Mouse (Mus musculus) spleen, adult 2 months (tissue): ENCODE data around the gene Serpinf1.
"Not testable (repeated sequence)": the region's sequence is repeated elsewhere in the genome, so short reads cannot be mapped to it uniquely, and the experiment has no call there.

Experiments
- CTCF ChIP-seq: fragments of 200-500 bp; IDR thresholded peaks from 2 replicates; pipeline ENCODE4 v1.5.1; 2011; ENCODE audit warnings: mild to moderate bottlenecking, inconsistent platforms; ENCODE audit not compliant: insufficient read depth, insufficient read length, insufficient replicate concordance; ENCODE audit errors: extremely low read depth
- POLR2A ChIP-seq: fragments of 200-500 bp; IDR thresholded peaks from 2 replicates; pipeline ENCODE4 v1.6.1; 2011; ENCODE audit warnings: low read depth, low read length, inconsistent platforms

GRCm38 (mm10) chr11:75383529-75383928 lies 39.0 kb downstream of the Serpinf1 start:
- TF ChIP-seq CTCF, POLR2A: not testable (repeated sequence)
